Mouse (Mus musculus): Measurements from ENCODE around the gene Cit. TPM values are rescaled to one million over a fixed set of nuclear protein-coding genes. Genes with fewer than 3 reads are reported as not detected.

Gene Cit
- 0.65 TPM for polyA plus RNA-seq (2014; fragmentation: Illumina TruSeq; extraction: RNeasy Lipid Tissue Mini Kit (QIAGEN cat#74804); ENCODE audit: low read depth, low replicate concordance)

GRCm38 (mm10) chr5:115844766-115845634 lies at the start of gene Cit:
TSS of gene Cit (plus strand) at chr5:115845278.

GRCm38 (mm10) chr5:116024327-116024739 lies 179.3 kb downstream of the Cit start, which contains the start of gene Prkab1:
TSS of gene Prkab1 (minus strand) at chr5:116024508.

Other genes with a start within 250 kb of the Cit start
- 35.5 TPM for gene Rab35, start 213.4 kb upstream of the Cit start, polyA plus RNA-seq (2014; fragmentation: Illumina TruSeq; extraction: RNeasy Lipid Tissue Mini Kit (QIAGEN cat#74804); ENCODE audit: low read depth, low replicate concordance)
- 7.1 TPM for gene Bicdl1, start 113.7 kb upstream of the Cit start, polyA plus RNA-seq (2014; fragmentation: Illumina TruSeq; extraction: RNeasy Lipid Tissue Mini Kit (QIAGEN cat#74804); ENCODE audit: low read depth, low replicate concordance)
- gene Prkab1, start 179.2 kb downstream of the Cit start, polyA plus RNA-seq (2014; fragmentation: Illumina TruSeq; extraction: RNeasy Lipid Tissue Mini Kit (QIAGEN cat#74804); ENCODE audit: low read depth, low replicate concordance): 43.6 TPM
- gene Tmem233, start 238.0 kb downstream of the Cit start, polyA plus RNA-seq (2014; fragmentation: Illumina TruSeq; extraction: RNeasy Lipid Tissue Mini Kit (QIAGEN cat#74804); ENCODE audit: low read depth, low replicate concordance): not detected